Mouse (Mus musculus) lung, embryonic 15.5 days (tissue): ENCODE results near the gene Copg1. TPM values are rescaled to one million over a fixed set of nuclear protein-coding genes. Genes with fewer than 3 reads are reported as not detected.

Experiments
- ATAC-seq: fragments of 200-750 bp; cut with Nextera tagmentation; 2 replicates; pipeline ENCODE4 v1.8.0; 2017; ENCODE audit warnings: moderate number of reproducible peaks, borderline replicate concordance; ENCODE audit not compliant: low FRiP score, low TSS enrichment; ENCODE audit errors: extremely low read depth
- H3K27ac ChIP-seq: fragments of 300-500 bp; sonication (generic); 2 replicates; pipeline ENCODE4 v1.5.1; 2015; ENCODE audit warnings: moderate library complexity, mild to moderate bottlenecking, inconsistent platforms
- H3K27me3 ChIP-seq: fragments of 300-500 bp; sonication (generic); 2 replicates; pipeline ENCODE4 v1.6.1; 2015; ENCODE audit warnings: inconsistent platforms
- H3K36me3 ChIP-seq: fragments of 300-500 bp; sonication (generic); 2 replicates; pipeline ENCODE4 v1.6.1; 2015; ENCODE audit warnings: inconsistent platforms
- H3K4me1 ChIP-seq: fragments of 300-500 bp; sonication (generic); 2 replicates; pipeline ENCODE4 v1.6.1; 2015; ENCODE audit warnings: inconsistent platforms
- H3K4me2 ChIP-seq: fragments of 300-500 bp; sonication (generic); 2 replicates; pipeline ENCODE4 v1.6.1; 2015; ENCODE audit warnings: inconsistent platforms, mild to moderate bottlenecking, moderate library complexity
- H3K4me3 ChIP-seq: fragments of 300-500 bp; sonication (generic); 2 replicates; pipeline ENCODE4 v1.5.1; 2015; ENCODE audit warnings: mild to moderate bottlenecking, inconsistent platforms
- H3K9ac ChIP-seq: fragments of 300-500 bp; sonication (generic); 2 replicates; pipeline ENCODE4 v1.6.1; 2015; ENCODE audit warnings: inconsistent platforms
- H3K9me3 ChIP-seq: fragments of 300-500 bp; sonication (generic); 2 replicates; pipeline ENCODE4 v1.6.1; 2016; ENCODE audit warnings: inconsistent platforms
- WGBS: fragments of 180-500 bp; shearing (Covaris S2); methylation state at CpG from one replicate; pipeline ENCODE4 v1.1.7; 2015; 5-methylcytosine and 5-hydroxymethylcytosine counted together
- polyA plus RNA-seq: library from polyadenylated mRNA; unstranded; fragments of >200 nt; fragmentation: Nextera tagmentation; extraction: Ambion mirVana; gene quantifications from 2 replicates; pipeline ENCODE4 v1.2.1, GENCODE M21; 2015

The Copg1 gene
- polyA plus RNA-seq, 1 experiment from 2014 or later, result 171 TPM

GRCm38 (mm10) chr6:87876068-87876643 is 11.5 kb upstream of the Copg1 start:
- WGBS, result 68% methylated on average over 13 of the region's 13 CpGs
- Histone ChIP-seq H3K4me2 (no peak overlapping the region), H3K9ac (no peak overlapping the region), H3K27me3 (no peaks in the 10 kb centered on the region), H3K9me3 (no peaks in the 10 kb centered on the region), H3K4me3 (no peak overlapping the region), H3K36me3 (no peaks in the 10 kb centered on the region), H3K4me1 (no peaks in the 10 kb centered on the region), H3K27ac (no peak overlapping the region)
- no peak for ATAC-seq

GRCm38 (mm10) chr6:87879010-87879409 is 8.6 kb upstream of the Copg1 start:
- H3K9me3 ChIP-seq, result no peaks in the 10 kb centered on the region
- no peak overlapping the region for H3K9ac ChIP-seq
- no peaks in the 10 kb centered on the region for H3K4me1 ChIP-seq
- no peaks in the 10 kb centered on the region for H3K36me3 ChIP-seq
- no peak overlapping the region for H3K4me2 ChIP-seq
- no peaks in the 10 kb centered on the region for H3K27me3 ChIP-seq
- 26% methylated on average over 4 of the region's 4 CpGs for WGBS
- ATAC-seq, result no peak
- H3K27ac ChIP-seq, result no peak overlapping the region
- no peak overlapping the region for H3K4me3 ChIP-seq

GRCm38 (mm10) chr6:87879628-87880027 is 8.0 kb upstream of the Copg1 start:
- 58% methylated on average over 3 of the region's 3 CpGs for WGBS
- Histone ChIP-seq H3K9me3 (no peaks in the 10 kb centered on the region), H3K27ac (no peak overlapping the region), H3K36me3 (no peaks in the 10 kb centered on the region), H3K27me3 (no peaks in the 10 kb centered on the region), H3K4me1 (no peaks in the 10 kb centered on the region), H3K4me2 (no peak overlapping the region), H3K9ac (no peak overlapping the region), H3K4me3 (no peak overlapping the region)
- no peak for ATAC-seq

GRCm38 (mm10) chr6:87882221-87882620 is 5.4 kb upstream of the Copg1 start:
- H3K4me2 ChIP-seq, result no peak overlapping the region
- no peak overlapping the region for H3K4me3 ChIP-seq
- H3K36me3 ChIP-seq, result no peaks in the 10 kb centered on the region
- no peak overlapping the region for H3K9ac ChIP-seq
- 60% methylated on average over 3 of the region's 3 CpGs for WGBS
- no peaks in the 10 kb centered on the region for H3K27me3 ChIP-seq
- no peak overlapping the region for H3K27ac ChIP-seq
- no peaks in the 10 kb centered on the region for H3K9me3 ChIP-seq
- 0 out of 2 replicates have a peak, but pooled peaks cover 3% of the 10 kb centered on the region for H3K4me1 ChIP-seq
- ATAC-seq, result no peak

GRCm38 (mm10) chr6:87882816-87883215 is 4.8 kb upstream of the Copg1 start:
- Histone ChIP-seq H3K4me1 (0 out of 2 replicates have a peak, but pooled peaks cover 3% of the 10 kb centered on the region), H3K9me3 (no peaks in the 10 kb centered on the region), H3K27ac (no peak overlapping the region), H3K27me3 (no peaks in the 10 kb centered on the region), H3K36me3 (no peaks in the 10 kb centered on the region), H3K4me2 (no peak overlapping the region), H3K4me3 (no peak overlapping the region), H3K9ac (no peak overlapping the region)
- WGBS, result 46% methylated on average over 4 of the region's 4 CpGs
- no peak for ATAC-seq

- ATAC-seq, result no peak
- no peaks in the 10 kb centered on the region for H3K27me3 ChIP-seq
- no peaks in the 10 kb centered on the region for H3K9me3 ChIP-seq
- WGBS, result 24% methylated on average over 1 of the region's 1 CpGs
- no peak overlapping the region for H3K4me3 ChIP-seq
- H3K36me3 ChIP-seq, result peaks cover 25% of the 10 kb centered on the region
- no peak overlapping the region for H3K9ac ChIP-seq
- H3K27ac ChIP-seq, result 0 out of 2 replicates have a peak overlapping the region, but pooled peaks have one; percentile 39
- H3K4me1 ChIP-seq, result peaks cover 11% of the 10 kb centered on the region
- no peak overlapping the region; the same call in 1 of the 2 replicates for H3K4me2 ChIP-seq
These were observed 893 bp upstream of the Copg1 start for GRCm38 (mm10) chr6:87886721-87887120.

GRCm38 (mm10) chr6:87893931-87894330 is 6.3 kb downstream of the Copg1 start:
- Histone ChIP-seq H3K4me3 (no peak overlapping the region), H3K4me1 (peaks cover 2% of the 10 kb centered on the region), H3K36me3 (peaks cover 95% of the 10 kb centered on the region), H3K27me3 (no peaks in the 10 kb centered on the region), H3K4me2 (no peak overlapping the region), H3K9ac (no peak overlapping the region), H3K27ac (no peak overlapping the region), H3K9me3 (no peaks in the 10 kb centered on the region)
- whole genome bisulfite sequencing, result 89% methylated on average over 7 of the region's 7 CpGs
- no peak for ATAC-seq

- WGBS, result 94% methylated on average over 10 of the region's 10 CpGs
- no peaks in the 10 kb centered on the region for H3K4me1 ChIP-seq
- no peak overlapping the region for H3K9ac ChIP-seq
- H3K9me3 ChIP-seq, result no peaks in the 10 kb centered on the region
- ATAC-seq, result no peak
- peaks cover 95% of the 10 kb centered on the region for H3K36me3 ChIP-seq
- no peaks in the 10 kb centered on the region for H3K27me3 ChIP-seq
- no peak overlapping the region for H3K4me3 ChIP-seq
- H3K27ac ChIP-seq, result no peak overlapping the region
- H3K4me2 ChIP-seq, result no peak overlapping the region
These were observed 10.4 kb downstream of the Copg1 start for GRCm38 (mm10) chr6:87898028-87898427.

- no peaks in the 10 kb centered on the region for H3K4me1 ChIP-seq
- no peak for ATAC-seq
- H3K9me3 ChIP-seq, result no peaks in the 10 kb centered on the region
- H3K36me3 ChIP-seq, result peaks cover 98% of the 10 kb centered on the region
- H3K4me2 ChIP-seq, result no peak overlapping the region
- no peaks in the 10 kb centered on the region for H3K27me3 ChIP-seq
- no peak overlapping the region for H3K27ac ChIP-seq
- 66% methylated on average over 5 of the region's 5 CpGs for WGBS
- H3K4me3 ChIP-seq, result no peak overlapping the region
- no peak overlapping the region for H3K9ac ChIP-seq
These were observed 19.0 kb downstream of the Copg1 start for GRCm38 (mm10) chr6:87906632-87907031.

GRCm38 (mm10) chr6:87909181-87909580 is 21.6 kb downstream of the Copg1 start:
- Histone ChIP-seq H3K9me3 (no peaks in the 10 kb centered on the region), H3K4me2 (no peak overlapping the region), H3K36me3 (peaks cover 88% of the 10 kb centered on the region), H3K27me3 (no peaks in the 10 kb centered on the region), H3K4me3 (no peak overlapping the region), H3K4me1 (peaks cover 3% of the 10 kb centered on the region; the same call in 1 of the 2 replicates), H3K9ac (no peak overlapping the region), H3K27ac (no peak overlapping the region)
- no peak for ATAC-seq
- WGBS, result 89% methylated on average over 6 of the region's 6 CpGs

GRCm38 (mm10) chr6:87911559-87911958 is 23.9 kb downstream of the Copg1 start:
- no peak overlapping the region for H3K4me3 ChIP-seq
- WGBS, result 88% methylated on average over 6 of the region's 6 CpGs

GRCm38 (mm10) chr6:87913661-87914325 is 26.2 kb downstream of the Copg1 start, which contains the start of gene Hmces:
Hmces (plus strand) TSS chr6:87913935.
- H3K4me1 ChIP-seq, result peaks cover 12% of the 10 kb centered on the region
- peak; percentile 90 for ATAC-seq
- H3K9me3 ChIP-seq, result no peaks in the 10 kb centered on the region
- peaks cover 70% of the 10 kb centered on the region for H3K36me3 ChIP-seq
- peak within 1 kb of the TSS; percentile 92 for H3K27ac ChIP-seq
- H3K4me3 ChIP-seq, result peak within 1 kb of the TSS; percentile 89
- peak within 1 kb of the TSS; percentile 91 for H3K9ac ChIP-seq
- H3K27me3 ChIP-seq, result no peaks in the 10 kb centered on the region
- under 1% methylated on average over 61 of the region's 62 CpGs for WGBS
- H3K4me2 ChIP-seq, result peak within 1 kb of the TSS; percentile 85

More at GRCm38 (mm10) chr6:87911559-87911958, 23.9 kb downstream of the Copg1 start:
- Histone ChIP-seq H3K27ac (no peak overlapping the region), H3K4me1 (peaks cover 12% of the 10 kb centered on the region), H3K4me2 (no peak overlapping the region), H3K9ac (no peak overlapping the region), H3K9me3 (no peaks in the 10 kb centered on the region), H3K27me3 (no peaks in the 10 kb centered on the region), H3K36me3 (peaks cover 70% of the 10 kb centered on the region)
- no peak for ATAC-seq
